Mouse (Mus musculus) embryo, embryonic 11 days (tissue): ENCODE data around the gene Gnaq.

Source experiments
- DNase-seq: peaks from one replicate; pipeline ENCODE4 v3.0.0-alpha.2; 2015

The Gnaq gene

GRCm38 (mm10) chr19:16204776-16205680 lies 72.4 kb downstream of the Gnaq start:
- no peak for DNase-seq

GRCm38 (mm10) chr19:16209616-16210015 lies 77.0 kb downstream of the Gnaq start:
- no peak for DNase-seq

GRCm38 (mm10) chr19:16214946-16215345 lies 82.3 kb downstream of the Gnaq start:
- DNase-seq, result no peak

GRCm38 (mm10) chr19:16215430-16216016 lies 82.9 kb downstream of the Gnaq start:
- no peak for DNase-seq

- no peak for DNase-seq
These were observed 87.3 kb downstream of the Gnaq start for GRCm38 (mm10) chr19:16219978-16220377.

GRCm38 (mm10) chr19:16222526-16222925 lies 89.9 kb downstream of the Gnaq start:
- no peak for DNase-seq

- no peak for DNase-seq
These were observed 90.5 kb downstream of the Gnaq start for GRCm38 (mm10) chr19:16223126-16223525.

GRCm38 (mm10) chr19:16224831-16225230 lies 92.2 kb downstream of the Gnaq start:
- DNase-seq, result no peak

- no peak for DNase-seq
These were observed 99.0 kb downstream of the Gnaq start for GRCm38 (mm10) chr19:16231584-16231983.

- no peak for DNase-seq
These were observed 103.0 kb downstream of the Gnaq start for GRCm38 (mm10) chr19:16235594-16235993.

- no peak for DNase-seq
These were observed 104.4 kb downstream of the Gnaq start for GRCm38 (mm10) chr19:16237034-16237433.

- DNase-seq, result no peak
These were observed 105.4 kb downstream of the Gnaq start for GRCm38 (mm10) chr19:16238072-16238471.

GRCm38 (mm10) chr19:16238512-16238911 lies 105.9 kb downstream of the Gnaq start:
- no peak for DNase-seq

- no peak for DNase-seq
These were observed 110.1 kb downstream of the Gnaq start for GRCm38 (mm10) chr19:16242708-16243107.

GRCm38 (mm10) chr19:16249025-16249424 lies 116.4 kb downstream of the Gnaq start:
- no peak for DNase-seq

- no peak for DNase-seq
These were observed 118.3 kb downstream of the Gnaq start for GRCm38 (mm10) chr19:16250921-16251320.

GRCm38 (mm10) chr19:16251819-16252218 lies 119.2 kb downstream of the Gnaq start:
- DNase-seq, result no peak

- DNase-seq, result no peak
These were observed 120.1 kb downstream of the Gnaq start for GRCm38 (mm10) chr19:16252696-16253095.

- DNase-seq, result no peak
These were observed 122.2 kb downstream of the Gnaq start for GRCm38 (mm10) chr19:16254881-16255280.

GRCm38 (mm10) chr19:16255294-16255693 lies 122.7 kb downstream of the Gnaq start:
- no peak for DNase-seq

- DNase-seq, result no peak
These were observed 126.2 kb downstream of the Gnaq start for GRCm38 (mm10) chr19:16258766-16259355.

- DNase-seq, result no peak
These were observed 127.3 kb downstream of the Gnaq start for GRCm38 (mm10) chr19:16259786-16260434.

- peak; percentile 51 for DNase-seq
These were observed 127.8 kb downstream of the Gnaq start for GRCm38 (mm10) chr19:16260435-16260832.
